Mouse (Mus musculus) testis, postnatal 10 days (tissue): ENCODE measurements at regions not wholly inside any gene's neighbourhood (a gene's known extent, or its start where the extent isn't known, plus 50 kb on each side); places are given as distances from the start of the nearest gene placed in this dataset.
A peak's percentile ranks its signal among the peaks of the same experiment; 100 is the strongest.

ENCODE experiments used
- DNase-seq: peaks from one replicate; pipeline ENCODE4 v3.0.0; 2021; ENCODE audit warnings: low spot score

- no peak for DNase-seq
Observed at GRCm38 (mm10) chr1:72108678-72109077, 103.4 kb downstream of the Mreg start.

- DNase-seq: no peak
Observed at GRCm38 (mm10) chr1:72107125-72107524, 105.0 kb downstream of the Mreg start.

GRCm38 (mm10) chr1:72106655-72107054, 105.5 kb downstream of the Mreg start:
- DNase-seq: no peak

GRCm38 (mm10) chr1:72105435-72106057, 106.6 kb downstream of the Mreg start:
- DNase-seq: no peak

GRCm38 (mm10) chr1:72103962-72104361, 108.1 kb downstream of the Mreg start:
- DNase-seq: no peak

GRCm38 (mm10) chr1:72103387-72103786, 108.7 kb downstream of the Mreg start:
- DNase-seq: no peak

- no peak for DNase-seq
Observed at GRCm38 (mm10) chr1:72099447-72099846, 112.7 kb downstream of the Mreg start.

GRCm38 (mm10) chr1:72091344-72091743, 120.8 kb downstream of the Mreg start:
- DNase-seq: no peak

GRCm38 (mm10) chr1:72085661-72086060, 126.4 kb downstream of the Mreg start:
- no peak for DNase-seq

GRCm38 (mm10) chr1:72084219-72084618, 127.9 kb downstream of the Mreg start:
- no peak for DNase-seq

- DNase-seq: no peak
Observed at GRCm38 (mm10) chr1:72082366-72082765, 129.7 kb downstream of the Mreg start.

GRCm38 (mm10) chr1:72081811-72082210, 130.3 kb downstream of the Mreg start:
- peak; percentile 48 for DNase-seq

- DNase-seq: no peak
Observed at GRCm38 (mm10) chr1:72078926-72079550, 133.1 kb downstream of the Mreg start.

GRCm38 (mm10) chr1:72076341-72076740, 135.8 kb downstream of the Mreg start:
- DNase-seq: no peak

- no peak for DNase-seq
Observed at GRCm38 (mm10) chr1:72075464-72075863, 136.6 kb downstream of the Mreg start.

- no peak for DNase-seq
Observed at GRCm38 (mm10) chr1:72073245-72073644, 138.9 kb downstream of the Mreg start.

GRCm38 (mm10) chr1:72070489-72070888, 141.6 kb downstream of the Mreg start:
- DNase-seq: no peak

GRCm38 (mm10) chr1:72069056-72069455, 143.1 kb downstream of the Mreg start:
- no peak for DNase-seq

- DNase-seq: peak; percentile 53
Observed at GRCm38 (mm10) chr1:72065090-72065489, 147.0 kb downstream of the Mreg start.

GRCm38 (mm10) chr1:72060393-72060792, 151.7 kb downstream of the Mreg start:
- DNase-seq: no peak

GRCm38 (mm10) chr1:72058045-72058703, 153.9 kb downstream of the Mreg start:
- no peak for DNase-seq

- DNase-seq: no peak
Observed at GRCm38 (mm10) chr1:72054541-72054940, 157.6 kb downstream of the Mreg start.

GRCm38 (mm10) chr1:72050858-72051257, 161.2 kb downstream of the Mreg start:
- no peak for DNase-seq
